Comparison of ENCODE assay signal across 9 mouse cellular contexts in genomic region chr2:90490279-90491046, GRCm38 (mm10).
DNase-seq lines count a peak whose midpoint lies in the region; ATAC-seq and TF ChIP-seq lines count a peak whose summit lies in the region.
"Had no signal": no experiment of that assay in that cellular context is flagged by ENCODE, and none has a peak within 500 bp of the region (broad histone marks: within the 10 kb centered on the region; RNA-seq: fewer than 3 reads in every experiment).

No protein-coding gene starts in this region.

- no peaks in the 10 kb centered on the region for H3K27me3 ChIP-seq in heart, adult 2 months (ENCODE audit: control insufficient read depth, insufficient read depth, low read length)
- H3K27me3 ChIP-seq in MEL (ENCODE audit: control insufficient read depth in 1 of 2, insufficient read depth in 2 of 2, low read length in 2 of 2) (no peaks in the 10 kb centered on the region), myocyte (ENCODE audit: control insufficient read depth, insufficient read depth, insufficient read length) (no peaks in the 10 kb centered on the region)
- H3K27me3 ChIP-seq: neural tube, embryonic 12.5 days had no signal

- TF ChIP-seq RAD21 in MEL (IDR thresholded peaks at IDR 0.05; ENCODE audit: low read depth, low read length): no peak

- peak overlapping the region; percentile 37 for H3K4me2 ChIP-seq in myocyte (ENCODE audit: low read depth)
- H3K4me2 ChIP-seq: neural tube, embryonic 12.5 days had no signal

- H3K27ac ChIP-seq in heart, adult 2 months: peak overlapping the region; percentile 51
- H3K27ac ChIP-seq in MEL (ENCODE audit: control insufficient read depth, low read depth, low read length): no peak overlapping the region
- H3K27ac ChIP-seq: neural tube, embryonic 12.5 days had no signal

- TF ChIP-seq EP300 in heart, adult 2 months (IDR thresholded peaks at IDR 0.05; ENCODE audit: insufficient read depth, low read depth, low read length): no peak
- TF ChIP-seq EP300 in MEL (IDR thresholded peaks at IDR 0.05; ENCODE audit: low read depth in 1 of 2, low read length in 2 of 2): peak in 1 of 2 experiments; percentile 38; a peak in 3 of 4 replicates

- DNase-seq in heart, adult 2 months: no peak
- no peak for DNase-seq in heart, postnatal 14 days
- peak; percentile 31 for DNase-seq in MEL (ENCODE audit: low read depth, low spot score)
- DNase-seq in right cerebral cortex, postnatal 10 days (ENCODE audit: low spot score in 2 of 2): no peak
- no peak for DNase-seq in thymus, adult 18-20 months
- DNase-seq in B cell, adult 2 months: no peak

- no peaks in the 10 kb centered on the region; the same call in 1 of the 2 replicates for H3K36me3 ChIP-seq in heart, adult 2 months (ENCODE audit: control insufficient read depth, insufficient read depth, low read length)
- H3K36me3 ChIP-seq in MEL (ENCODE audit: control insufficient read depth in 1 of 2, insufficient read depth in 2 of 2, low read length in 2 of 2): peaks cover 0 to 14% of the 10 kb centered on the region in 2 experiments; a peak in 2 of 4 replicates
- no peaks in the 10 kb centered on the region for H3K36me3 ChIP-seq in myocyte (ENCODE audit: control insufficient read depth, insufficient read depth)
- H3K36me3 ChIP-seq: neural tube, embryonic 12.5 days had no signal

- ATAC-seq in granulocyte monocyte progenitor cell, adult 5-6 weeks (replicated peaks; ENCODE audit: poor library complexity, severe bottlenecking): peak; percentile 43

- no peaks in the 10 kb centered on the region for H3K79me2 ChIP-seq in heart, adult 2 months (replicated peaks; ENCODE audit: control insufficient read depth, insufficient read depth, low read length)
- no peaks in the 10 kb centered on the region for H3K79me2 ChIP-seq in MEL (ENCODE audit: control insufficient read depth, insufficient read depth, low read length, poor library complexity)
- H3K79me2 ChIP-seq in myocyte (ENCODE audit: control insufficient read depth, insufficient read depth): no peaks in the 10 kb centered on the region

- no peak for TF ChIP-seq CTCF in heart, adult 2 months (IDR thresholded peaks at IDR 0.05)
- TF ChIP-seq CTCF in MEL (IDR thresholded peaks at IDR 0.05 in 2 of 3, conservative IDR thresholded peaks at IDR 0.05 in 1 of 3; ENCODE audit: control insufficient read depth in 1 of 3, insufficient read depth in 1 of 3, low read depth in 2 of 3, low read length in 3 of 3, poor library complexity in 1 of 3, severe bottlenecking in 1 of 3): no peak

- no peak for TF ChIP-seq POLR2A in heart, adult 2 months (IDR thresholded peaks at IDR 0.05; ENCODE audit: insufficient read depth, low read depth, low read length)
- TF ChIP-seq POLR2A in MEL (IDR thresholded peaks at IDR 0.05; ENCODE audit: control insufficient read depth in 1 of 2, insufficient read depth in 1 of 2, low read depth in 1 of 2, low read length in 2 of 2, poor library complexity in 1 of 2): no peak
- no peak for TF ChIP-seq POLR2A in myocyte (IDR thresholded peaks at IDR 0.05; ENCODE audit: insufficient read length, low read depth)

- no peaks in the 10 kb centered on the region for H3K9me3 ChIP-seq in MEL (replicated peaks; ENCODE audit: insufficient read depth, low read length)
- H3K9me3 ChIP-seq: neural tube, embryonic 12.5 days had no signal

- intact Hi-C loops in heart, adult 2 months (cut with DNase I): no loop called here
- intact Hi-C loops in heart, postnatal 14 days (cut with DNase I): no loop called here

- H3ac ChIP-seq in myocyte (ENCODE audit: control insufficient read depth, insufficient read length): no peak overlapping the region

- peaks cover 6% of the 10 kb centered on the region for H3K4me1 ChIP-seq in heart, adult 2 months (ENCODE audit: control insufficient read depth, insufficient read depth, low read length)
- H3K4me1 ChIP-seq in MEL (ENCODE audit: control insufficient read depth in 1 of 2, insufficient read depth in 2 of 2, low read length in 2 of 2): peaks cover 10 to 29% of the 10 kb centered on the region in 2 experiments
- H3K4me1 ChIP-seq: neural tube, embryonic 12.5 days had no signal

- no peak overlapping the region for H3K4me3 ChIP-seq in heart, adult 2 months
- no peak overlapping the region for H3K4me3 ChIP-seq in MEL (ENCODE audit: control insufficient read depth in 1 of 2, insufficient read depth in 1 of 2, low read depth in 2 of 2, low read length in 2 of 2)
- H3K4me3 ChIP-seq in myocyte: no peak overlapping the region
- H3K4me3 ChIP-seq: neural tube, embryonic 12.5 days had no signal

- 29% methylated on average over 13 of the region's 13 CpGs for WGBS in heart, adult 2 months

- peak overlapping the region; percentile 53 for H3K9ac ChIP-seq in heart, adult 2 months (ENCODE audit: low read depth, low read length)
- no peak overlapping the region for H3K9ac ChIP-seq in MEL (ENCODE audit: control insufficient read depth, low read depth, low read length, poor library complexity, severe bottlenecking)
- H3K9ac ChIP-seq: neural tube, embryonic 12.5 days had no signal

TF ChIP-seq in MEL, 35 proteins besides CTCF, POLR2A, EP300 and RAD21:
- TF ChIP-seq GABPA (IDR thresholded peaks at IDR 0.05; ENCODE audit: low read depth, low read length) (no peak), TAL1 (IDR thresholded peaks at IDR 0.05; ENCODE audit: low read length) (no peak), JUND (IDR thresholded peaks at IDR 0.05; ENCODE audit: low read depth, low read length) (no peak), ZNF384 (IDR thresholded peaks at IDR 0.05; ENCODE audit: low read depth, low read length) (peak; percentile 54), MXI1 (IDR thresholded peaks at IDR 0.05; ENCODE audit: low read depth, low read length) (no peak), SIN3A (IDR thresholded peaks at IDR 0.05; ENCODE audit: low read length) (no peak), MAZ (IDR thresholded peaks at IDR 0.05; ENCODE audit: low read depth, low read length) (no peak), ZC3H11A (IDR thresholded peaks at IDR 0.05; ENCODE audit: low read depth, low read length) (no peak), BHLHE40 (IDR thresholded peaks at IDR 0.05; ENCODE audit: borderline replicate concordance, low read depth, low read length) (no peak), GATA1 (IDR thresholded peaks at IDR 0.05; ENCODE audit: low read depth, low read length) (peak; percentile 18; the same call in 1 of the 2 replicates), ELF1 (IDR thresholded peaks at IDR 0.05; ENCODE audit: low read depth, low read length) (no peak)

TF ChIP-seq in myocyte, 11 proteins besides CTCF, POLR2A, EP300 and RAD21:
- peak in 1 of 3 experiments; percentile 73 for TF ChIP-seq MYOD1 (IDR thresholded peaks at IDR 0.05; ENCODE audit: control insufficient read depth in 1 of 3, insufficient read length in 2 of 3, low read depth in 2 of 3)
- TF ChIP-seq CEBPB (IDR thresholded peaks at IDR 0.05; ENCODE audit: insufficient read depth, poor library complexity, severe bottlenecking): no peak
TF ChIP-seq in myocyte: peak in this region for 1.
